Mouse (Mus musculus) forebrain, postnatal 0 days (tissue): ENCODE results near the gene Cfap126. TPM values are rescaled to one million over a fixed set of nuclear protein-coding genes. Genes with fewer than 3 reads are reported as not detected.

Source experiments
- ATAC-seq: fragments of 200-750 bp; cut with Nextera tagmentation; 2 replicates; pipeline ENCODE4 v1.8.0; 2017; ENCODE audit warnings: mild to moderate bottlenecking, moderate library complexity
- DNase-seq: peaks from one replicate; pipeline ENCODE4 v3.0.0-alpha.2; 2015
- H3K27ac ChIP-seq: fragments of 300-500 bp; sonication (generic); 2 replicates; pipeline ENCODE4 v1.5.1; 2014; ENCODE audit warnings: low read depth, mild to moderate bottlenecking, antibody characterized with exemption, low read length, moderate library complexity, mixed read lengths
- H3K27me3 ChIP-seq: fragments of 300-500 bp; sonication (generic); 2 replicates; pipeline ENCODE4 v1.6.1; 2014; ENCODE audit warnings: mild to moderate bottlenecking, low read length, mixed read lengths; ENCODE audit not compliant: insufficient read depth
- H3K36me3 ChIP-seq: fragments of 300-500 bp; sonication (generic); 2 replicates; pipeline ENCODE4 v1.6.1; 2014; ENCODE audit warnings: mild to moderate bottlenecking, moderate library complexity; ENCODE audit not compliant: insufficient read depth
- H3K4me1 ChIP-seq: fragments of 300-500 bp; sonication (generic); 2 replicates; pipeline ENCODE4 v1.6.1; 2014; ENCODE audit warnings: antibody characterized with exemption; ENCODE audit not compliant: insufficient read depth
- H3K4me2 ChIP-seq: fragments of 300-500 bp; sonication (generic); 2 replicates; pipeline ENCODE4 v1.6.1; 2014; ENCODE audit warnings: low read depth, mild to moderate bottlenecking, moderate library complexity
- H3K4me3 ChIP-seq: fragments of 300-500 bp; sonication (generic); 2 replicates; pipeline ENCODE4 v1.5.1; 2014; ENCODE audit warnings: low read depth, low read length, mixed read lengths
- H3K9ac ChIP-seq: fragments of 300-500 bp; sonication (generic); 2 replicates; pipeline ENCODE4 v1.6.1; 2014; ENCODE audit warnings: mild to moderate bottlenecking
- H3K9me3 ChIP-seq: fragments of 300-500 bp; sonication (generic); 2 replicates; pipeline ENCODE4 v1.6.1; 2016; ENCODE audit warnings: low read length
- CTCF ChIP-seq: sonication (generic); IDR thresholded peaks from 2 replicates; pipeline ENCODE4 v1.5.1; 2016; ENCODE audit warnings: antibody characterized with exemption, control low read depth, low read depth
- WGBS: fragments of 180-500 bp; shearing (Covaris S2); extraction: QIAGEN DNeasy Blood & Tissue Kit; methylation state at CpG from one replicate; pipeline ENCODE4 v1.1.7; 2014; 5-methylcytosine and 5-hydroxymethylcytosine counted together
- polyA plus RNA-seq: library from polyadenylated mRNA; unstranded; fragments of >200 nt; fragmentation: Nextera tagmentation; extraction: Ambion mirVana; gene quantifications from 2 replicates; pipeline ENCODE4 v1.2.1, GENCODE M21; 2015
- total RNA-seq: library from RNA; depleted of rRNA; stranded (reverse); fragments of >200 nt; gene quantifications from 2 replicates; pipeline ENCODE4 v1.2.3, GENCODE M21; 2014

Cfap126 gene
- total and polyA plus RNA-seq, 2 experiments from 2014 or later, result 2.4 to 13.7 TPM

DNA sequence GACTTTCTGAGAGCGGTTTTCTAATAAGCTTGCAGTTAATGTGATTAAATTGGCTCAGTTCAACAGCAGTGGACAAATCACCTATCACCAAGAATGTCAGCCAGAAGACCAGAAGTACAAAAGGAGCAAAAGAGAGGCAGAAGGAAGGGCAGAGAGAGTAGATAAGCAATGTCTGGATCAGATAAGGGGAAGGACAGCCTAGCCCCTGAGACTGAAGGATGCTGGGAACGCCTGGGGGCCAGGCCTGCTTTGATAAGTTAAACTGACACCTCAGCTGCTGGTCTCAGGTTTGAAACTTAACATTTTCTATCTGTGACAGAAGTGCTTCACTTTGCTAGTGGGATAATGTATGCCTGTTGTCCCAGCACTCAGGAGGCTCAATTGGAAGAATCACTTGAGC is 16.1 kb upstream of the Cfap126 start:
- Histone ChIP-seq H3K4me3 (no peak overlapping the region), H3K9me3 (no peaks in the 10 kb centered on the region), H3K36me3 (no peaks in the 10 kb centered on the region), H3K9ac (no peak overlapping the region), H3K27ac (no peak overlapping the region), H3K27me3 (no peaks in the 10 kb centered on the region), H3K4me1 (no peaks in the 10 kb centered on the region), H3K4me2 (no peak overlapping the region)
- 52% methylated on average over 2 of the region's 2 CpGs for WGBS
- no peak for TF ChIP-seq CTCF
- ATAC-seq (no peak), DNase-seq (no peak)

DNA sequence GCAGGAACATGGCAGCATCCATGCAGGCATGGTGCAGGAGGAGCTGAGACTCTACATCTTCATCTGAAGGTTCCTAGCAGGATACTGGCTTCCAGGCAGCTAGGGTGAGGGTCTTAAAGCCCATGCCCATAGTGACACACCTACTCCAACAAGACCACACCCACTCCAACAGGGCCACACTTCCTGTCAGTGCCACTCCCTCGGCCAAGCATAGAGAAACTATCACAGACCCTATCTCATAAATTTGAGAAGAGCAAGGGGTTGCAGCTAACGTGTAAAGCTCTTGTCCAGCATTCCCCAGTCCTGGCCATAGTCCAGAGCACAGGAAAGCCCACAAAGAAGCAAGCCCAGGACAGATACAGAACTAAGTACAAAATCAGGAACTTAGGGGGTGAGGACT is 12.7 kb upstream of the Cfap126 start:
- Histone ChIP-seq H3K4me2 (no peak overlapping the region), H3K9me3 (no peaks in the 10 kb centered on the region), H3K36me3 (no peaks in the 10 kb centered on the region), H3K9ac (no peak overlapping the region), H3K4me3 (no peak overlapping the region), H3K27ac (no peak overlapping the region), H3K27me3 (no peaks in the 10 kb centered on the region), H3K4me1 (peaks cover 4% of the 10 kb centered on the region; the same call in 1 of the 2 replicates)
- ATAC-seq, result no peak
- DNase-seq, result no peak
- TF ChIP-seq CTCF, result no peak
- 55% methylated on average over 2 of the region's 2 CpGs for WGBS

DNA sequence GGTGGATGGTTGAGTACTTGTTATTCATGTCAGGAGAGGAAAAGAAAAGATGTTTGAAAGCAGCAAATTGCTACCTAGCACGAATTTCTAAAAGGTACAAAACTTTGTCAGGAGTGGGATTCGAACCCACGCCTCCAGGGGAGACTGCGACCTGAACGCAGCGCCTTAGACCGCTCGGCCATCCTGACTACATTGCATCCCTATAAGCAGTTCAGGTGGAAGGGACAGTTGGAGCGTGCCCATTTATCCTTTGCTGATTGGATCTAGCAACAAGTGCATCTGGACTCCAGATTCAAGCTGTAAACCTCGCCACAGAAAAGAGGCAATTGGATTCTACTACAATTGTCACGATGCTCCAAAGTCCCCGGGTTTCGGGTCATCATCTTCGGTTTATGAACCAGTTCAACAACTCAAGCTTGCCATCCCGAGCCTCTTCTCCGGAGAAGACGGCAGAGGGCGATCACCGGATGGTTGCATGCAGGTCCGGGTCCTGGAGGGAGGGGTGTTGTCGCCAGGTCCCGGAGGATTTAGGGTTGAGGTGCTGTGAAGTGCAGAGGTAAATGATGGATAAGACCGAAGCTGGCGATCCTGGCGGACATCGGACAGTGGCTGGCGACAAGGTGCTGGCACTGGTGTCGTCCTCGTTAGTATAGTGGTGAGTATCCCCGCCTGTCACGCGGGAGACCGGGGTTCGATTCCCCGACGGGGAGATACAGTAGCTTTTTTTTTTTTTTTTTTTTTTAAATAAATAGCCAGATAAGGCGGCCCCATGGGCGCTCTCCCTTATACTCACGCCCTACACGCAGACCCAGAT is 11.8 kb upstream of the Cfap126 start:
- H3K36me3 ChIP-seq, result no peaks in the 10 kb centered on the region
- ATAC-seq (peak; percentile 87), DNase-seq (peak; percentile 93)
- H3K9me3 ChIP-seq, result no peaks in the 10 kb centered on the region
- H3K27me3 ChIP-seq, result no peaks in the 10 kb centered on the region
- peak; percentile 58; the same call in 1 of the 2 replicates for TF ChIP-seq CTCF
- H3K4me2 ChIP-seq, result peak overlapping the region; percentile 48
- H3K4me1 ChIP-seq, result peaks cover 4% of the 10 kb centered on the region; the same call in 1 of the 2 replicates
- H3K9ac ChIP-seq, result peak overlapping the region; percentile 76
- peak overlapping the region; percentile 85 for H3K27ac ChIP-seq
- H3K4me3 ChIP-seq, result peak overlapping the region; percentile 84
- WGBS, result under 1% methylated on average over 40 of the region's 40 CpGs

DNA sequence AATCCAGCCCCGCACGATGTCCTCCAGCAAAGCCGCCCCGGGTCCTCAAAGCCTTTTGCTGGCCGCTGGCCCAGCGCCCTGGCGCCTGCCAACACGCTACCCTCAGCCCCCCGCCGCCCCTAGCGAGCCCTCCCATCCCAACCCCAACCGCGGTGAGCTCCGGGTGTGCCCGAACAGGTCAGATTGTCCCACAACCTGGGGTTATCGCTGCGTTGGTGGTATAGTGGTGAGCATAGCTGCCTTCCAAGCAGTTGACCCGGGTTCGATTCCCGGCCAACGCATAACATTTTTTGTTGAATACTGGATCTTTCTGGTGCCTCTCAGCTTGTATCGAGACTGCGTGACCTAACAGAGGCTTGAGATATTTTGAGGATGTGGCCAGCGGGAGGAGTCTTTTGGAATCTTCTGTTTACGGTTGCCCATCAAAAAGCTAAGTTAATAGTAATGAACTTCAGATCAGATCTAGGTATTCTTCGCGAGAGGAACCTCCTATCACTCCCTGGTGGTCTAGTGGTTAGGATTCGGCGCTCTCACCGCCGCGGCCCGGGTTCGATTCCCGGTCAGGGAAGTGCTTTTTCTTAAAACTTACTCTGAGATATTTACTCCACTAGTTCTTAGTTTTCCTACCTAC is 11.1 kb upstream of the Cfap126 start:
- peak; percentile 90 for ATAC-seq
- Histone ChIP-seq H3K27me3 (no peaks in the 10 kb centered on the region), H3K9ac (peak overlapping the region; percentile 76), H3K4me3 (peak overlapping the region; percentile 84), H3K4me2 (peak overlapping the region; percentile 48), H3K4me1 (peaks cover 4% of the 10 kb centered on the region; the same call in 1 of the 2 replicates), H3K27ac (peak overlapping the region; percentile 85), H3K36me3 (no peaks in the 10 kb centered on the region), H3K9me3 (no peaks in the 10 kb centered on the region)
- peak; percentile 6; the same call in 1 of the 2 replicates for TF ChIP-seq CTCF
- under 1% methylated on average over 35 of the region's 35 CpGs for WGBS
- peak; percentile 94 for DNase-seq

DNA sequence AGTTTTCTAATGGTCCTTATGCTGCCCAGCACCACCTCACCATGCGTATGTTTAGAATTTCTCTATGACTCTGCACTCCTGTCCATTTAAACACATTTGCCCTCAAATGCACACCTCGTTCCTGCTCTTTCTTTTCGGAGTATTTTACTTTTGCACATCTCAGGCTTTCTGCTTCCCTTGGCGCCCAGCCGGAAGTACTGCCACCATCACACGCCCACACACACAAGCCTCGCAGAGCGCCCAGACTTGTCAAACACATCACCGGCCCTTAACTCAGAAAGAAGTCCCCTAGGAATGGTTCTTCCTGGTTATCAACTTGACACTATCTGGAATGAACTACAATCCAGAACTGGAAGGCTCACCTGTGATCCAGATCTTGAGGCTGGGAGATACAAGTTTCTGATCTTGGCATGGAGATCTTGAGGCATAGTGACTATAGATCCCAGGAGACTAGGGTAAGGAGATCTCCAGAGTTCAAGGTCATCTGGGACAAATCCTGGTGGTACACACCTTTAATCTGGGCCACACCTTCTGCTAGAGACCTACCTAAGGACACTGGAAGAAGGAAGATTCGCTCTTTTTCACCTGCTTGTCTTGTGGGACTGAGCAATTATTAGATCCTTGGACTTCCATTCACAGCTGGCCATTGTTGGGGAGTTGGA is 10.4 kb upstream of the Cfap126 start:
- no peaks in the 10 kb centered on the region for H3K9me3 ChIP-seq
- TF ChIP-seq CTCF, result no peak
- ATAC-seq (no peak), DNase-seq (no peak)
- H3K4me1 ChIP-seq, result peaks cover 4% of the 10 kb centered on the region; the same call in 1 of the 2 replicates
- H3K36me3 ChIP-seq, result no peaks in the 10 kb centered on the region
- WGBS, result 9% methylated on average over 10 of the region's 10 CpGs
- peak overlapping the region; percentile 84 for H3K4me3 ChIP-seq
- no peaks in the 10 kb centered on the region for H3K27me3 ChIP-seq
- H3K9ac ChIP-seq, result peak overlapping the region; percentile 3; the same call in 1 of the 2 replicates
- no peak overlapping the region for H3K27ac ChIP-seq
- H3K4me2 ChIP-seq, result peak overlapping the region; percentile 48

DNA sequence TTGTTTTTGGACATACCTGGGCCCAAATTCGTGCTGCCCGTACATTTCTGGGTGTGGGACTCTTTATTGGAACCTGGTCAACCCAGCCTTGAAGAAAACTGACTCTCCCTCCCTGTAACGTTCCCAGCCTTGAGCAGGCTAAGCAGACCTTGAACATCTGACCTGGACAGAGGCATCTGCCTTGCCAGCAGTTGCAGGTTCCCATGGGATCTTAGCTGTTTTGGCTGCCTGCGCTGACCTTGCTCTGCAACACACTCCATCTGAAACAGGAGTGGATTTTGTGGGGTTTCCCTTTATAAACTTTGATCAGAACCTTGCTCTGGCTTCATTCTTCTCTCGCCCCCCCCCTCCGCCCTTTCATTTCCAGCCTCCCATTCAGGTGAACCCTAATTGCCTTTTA is 8.5 kb upstream of the Cfap126 start:
- WGBS, result 68% methylated on average over 6 of the region's 6 CpGs
- H3K4me3 ChIP-seq, result no peak overlapping the region
- no peak overlapping the region for H3K27ac ChIP-seq
- no peak for DNase-seq
- peaks cover 4% of the 10 kb centered on the region; the same call in 1 of the 2 replicates for H3K4me1 ChIP-seq
- no peaks in the 10 kb centered on the region for H3K27me3 ChIP-seq
- no peak for TF ChIP-seq CTCF
- no peaks in the 10 kb centered on the region for H3K36me3 ChIP-seq
- no peak overlapping the region for H3K9ac ChIP-seq
- H3K4me2 ChIP-seq, result no peak overlapping the region
- ATAC-seq, result no peak
- no peaks in the 10 kb centered on the region for H3K9me3 ChIP-seq
